Mouse (Mus musculus): ENCODE results near the gene Vmn1r60.
"Not testable (repeated sequence)": the region's sequence is repeated elsewhere in the genome, so short reads cannot be mapped to it uniquely, and the experiment has no call there.

Gene Vmn1r60

DNA sequence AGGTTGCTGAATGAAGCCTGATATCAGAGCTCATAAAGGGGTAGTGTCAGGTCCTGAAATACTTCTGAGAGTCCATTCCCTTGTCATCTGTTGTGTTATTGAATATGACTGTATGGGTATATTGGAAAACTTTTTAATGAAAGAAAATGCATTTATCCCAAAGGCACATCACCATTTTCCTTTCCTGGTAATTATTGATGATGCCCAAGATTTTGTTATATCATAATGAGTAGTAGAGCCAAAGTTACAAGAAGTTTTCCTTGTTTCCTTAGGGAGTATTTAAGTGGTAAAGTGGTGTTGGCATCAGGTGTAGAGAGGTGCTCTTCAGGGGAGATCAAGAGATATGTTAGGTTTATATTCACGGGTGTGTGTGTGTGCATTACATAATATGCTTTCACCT is at the start of gene Vmn1r60:
Vmn1r60 (minus strand) TSS at position 101 of the 400 bp plus-strand sequence.
- DNase-seq (ENCODE audit: low read depth, low spot score): not testable (repeated sequence)

GRCm38 (mm10) chr7:5540770-5541436 is 6.2 kb downstream of the Vmn1r60 start:
- DNase-seq (ENCODE audit: low read depth, low spot score): not testable (repeated sequence)

GRCm38 (mm10) chr7:5493856-5494255 is 53.3 kb downstream of the Vmn1r60 start, which contains the start of gene Vmn2r28:
Vmn2r28 (minus strand) TSS chr7:5493956.
- DNase-seq (ENCODE audit: low read depth, low spot score): not testable (repeated sequence)

Data from brain, adult 2 months (tissue).